Mouse (Mus musculus) CH12.LX (cell line): ENCODE results near the gene St7l. TPM values are rescaled to one million over a fixed set of nuclear protein-coding genes. Genes with fewer than 3 reads are reported as not detected.
A peak's percentile ranks its signal among the peaks of the same experiment; 100 is the strongest.
"Not testable (repeated sequence)": the region's sequence is repeated elsewhere in the genome, so short reads cannot be mapped to it uniquely, and the experiment has no call there.

ENCODE experiments used
- DNase-seq: peaks from one replicate; pipeline ENCODE4 v3.0.0-alpha.2; 2013; ENCODE audit errors: extremely low read depth
- H3K27ac ChIP-seq: 2 replicates; pipeline ENCODE4 v1.5.1; 2012; ENCODE audit warnings: low read depth, mild to moderate bottlenecking, control low read depth, moderate library complexity; ENCODE audit not compliant: insufficient read depth
- H3K27me3 ChIP-seq: replicated peaks from 2 replicates; pipeline ENCODE3; 2012; ENCODE audit warnings: inconsistent platforms
- H3K36me3 ChIP-seq, 2 experiments: replicated peaks in 1 of 2; 2 replicates each; pipeline versions ENCODE3 to v1.6.1; 2012; ENCODE audit warnings: inconsistent platforms in 1 of 2, low read length in 1 of 2, mild to moderate bottlenecking in 1 of 2, mixed read lengths in 1 of 2, moderate library complexity in 1 of 2; ENCODE audit not compliant: control insufficient read depth in 1 of 2, insufficient read depth in 1 of 2
- H3K4me1 ChIP-seq, 2 experiments: 2 replicates each; pipeline ENCODE4 v1.6.1; 2012; ENCODE audit warnings: inconsistent platforms in 1 of 2, moderate library complexity in 1 of 2; ENCODE audit not compliant: insufficient read depth in 2 of 2, control insufficient read depth in 1 of 2
- H3K4me2 ChIP-seq: 2 replicates; pipeline ENCODE4 v1.6.1; 2012; ENCODE audit warnings: low read depth, mild to moderate bottlenecking, control low read depth; ENCODE audit not compliant: poor library complexity, insufficient read depth, severe bottlenecking
- H3K4me3 ChIP-seq, 3 experiments: fragments of 150-350 bp in 1 of 3; sonication (generic) in 1 of 3; replicated peaks in 1 of 3; 2 replicates each; pipeline versions ENCODE3 to v1.5.1; 2011 to 2012; ENCODE audit warnings: low read depth in 2 of 3, low read length in 2 of 3, mild to moderate bottlenecking in 2 of 3, moderate library complexity in 2 of 3, control low read depth in 1 of 3, improper control_type of control experiment in 1 of 3, inconsistent platforms in 1 of 3, mixed read lengths in 1 of 3; ENCODE audit not compliant: poor library complexity in 1 of 3
- H3K79me2 ChIP-seq: replicated peaks from 2 replicates; pipeline ENCODE4 v1.6.1; 2012; ENCODE audit warnings: mild to moderate bottlenecking, moderate library complexity; ENCODE audit not compliant: control insufficient read depth, poor library complexity, insufficient read depth, severe bottlenecking; ENCODE audit errors: extremely low read depth
- H3K9ac ChIP-seq: 2 replicates; pipeline ENCODE4 v1.6.1; 2012; ENCODE audit warnings: low read depth, mild to moderate bottlenecking, control low read depth, moderate library complexity; ENCODE audit not compliant: insufficient read depth
- H3K9me3 ChIP-seq: replicated peaks from 2 replicates; pipeline ENCODE3; 2012; ENCODE audit warnings: low read length, inconsistent platforms, mixed read lengths
- CHD1 ChIP-seq: IDR thresholded peaks from 2 replicates; pipeline ENCODE4 v1.6.1; 2012; ENCODE audit warnings: low read depth, low read length, improper control_type of control experiment, inconsistent platforms
- CTCF ChIP-seq, 2 experiments: IDR thresholded peaks in 1 of 2; conservative IDR thresholded peaks in 1 of 2; 2 replicates each; pipeline ENCODE4 v1.5.1; 2011 to 2012; ENCODE audit warnings: low read depth in 2 of 2, low read length in 2 of 2, improper control_type of control experiment in 1 of 2, inconsistent platforms in 1 of 2, mild to moderate bottlenecking in 1 of 2, moderate library complexity in 1 of 2
- JUN ChIP-seq: IDR thresholded peaks from 2 replicates; pipeline ENCODE4 v1.6.1; 2011; ENCODE audit warnings: low read depth, mild to moderate bottlenecking, low read length, improper control_type of control experiment, moderate library complexity; ENCODE audit not compliant: insufficient read depth
- MAFK ChIP-seq: IDR thresholded peaks from 2 replicates; pipeline ENCODE4 v1.6.1; 2011; ENCODE audit warnings: low read length, improper control_type of control experiment; ENCODE audit not compliant: insufficient replicate concordance
- MAZ ChIP-seq: IDR thresholded peaks from 2 replicates; pipeline ENCODE4 v1.6.1; 2012; ENCODE audit warnings: low read depth, mild to moderate bottlenecking, inconsistent platforms, low read length, improper control_type of control experiment, moderate library complexity
- MXI1 ChIP-seq: IDR thresholded peaks from 2 replicates; pipeline ENCODE4 v1.6.1; 2011; ENCODE audit warnings: mild to moderate bottlenecking, low read depth, low read length, improper control_type of control experiment
- MYC ChIP-seq: IDR thresholded peaks from 2 replicates; pipeline ENCODE4 v1.6.1; 2011; ENCODE audit warnings: low read depth, mild to moderate bottlenecking, improper control_type of control experiment, low read length
- NELFE ChIP-seq: IDR thresholded peaks from 2 replicates; pipeline ENCODE4 v1.6.1; 2011; ENCODE audit warnings: low read depth, low read length, improper control_type of control experiment
- NRF1 ChIP-seq: IDR thresholded peaks from 2 replicates; pipeline ENCODE4 v1.6.1; 2014; ENCODE audit warnings: low read depth, mild to moderate bottlenecking, inconsistent platforms, low read length, improper control_type of control experiment, moderate library complexity
- POLR2A ChIP-seq: IDR thresholded peaks from 2 replicates; pipeline ENCODE4 v1.6.1; 2011; ENCODE audit warnings: low read depth, mild to moderate bottlenecking, improper control_type of control experiment, low read length
- RCOR1 ChIP-seq: conservative IDR thresholded peaks from 2 replicates; pipeline ENCODE4 v1.6.1; 2012; ENCODE audit warnings: low read depth, mild to moderate bottlenecking, inconsistent platforms, low read length, improper control_type of control experiment
- SIN3A ChIP-seq: IDR thresholded peaks from 2 replicates; pipeline ENCODE4 v1.6.1; 2012; ENCODE audit warnings: low read length, improper control_type of control experiment, inconsistent platforms
- TCF12 ChIP-seq: IDR thresholded peaks from 2 replicates; pipeline ENCODE4 v1.6.1; 2014; ENCODE audit warnings: low read depth, mild to moderate bottlenecking, inconsistent platforms, low read length, improper control_type of control experiment
- USF2 ChIP-seq: conservative IDR thresholded peaks from 2 replicates; pipeline ENCODE4 v1.6.1; 2011; ENCODE audit warnings: low read depth, low read length, improper control_type of control experiment
- ZC3H11A ChIP-seq: IDR thresholded peaks from 2 replicates; pipeline ENCODE4 v1.6.1; 2012; ENCODE audit warnings: low read depth, mild to moderate bottlenecking, inconsistent platforms, low read length, improper control_type of control experiment
- ZKSCAN1 ChIP-seq: IDR thresholded peaks from 2 replicates; pipeline ENCODE4 v1.6.1; 2012; ENCODE audit warnings: low read depth, inconsistent platforms, low read length, improper control_type of control experiment, borderline replicate concordance
- ZMIZ1 ChIP-seq: IDR thresholded peaks from 2 replicates; pipeline ENCODE4 v1.6.1; 2012; ENCODE audit warnings: low read depth, mild to moderate bottlenecking, inconsistent platforms, low read length, improper control_type of control experiment
- ZNF384 ChIP-seq: IDR thresholded peaks from 2 replicates; pipeline ENCODE4 v1.6.1; 2012; ENCODE audit warnings: low read depth, low read length, improper control_type of control experiment, inconsistent platforms
- dilution Hi-C: fragments of 300-500 bp; cut with MboI; formaldehyde crosslinking; loops from 2 replicates; pipeline ENCODE4 v1.14.3; 2020; ENCODE audit warnings: low sequenced_read_pairs; ENCODE audit not compliant: extremely low pct_unique_long_range_greater_than_20kb, extremely low pct_ligation_motif_present
- in situ Hi-C: fragments of 300-500 bp; cut with MboI; formaldehyde crosslinking; loops from 3 replicates; pipeline ENCODE4 v1.14.3; 2019; ENCODE audit warnings: low sequenced_read_pairs, low pct_ligation_motif_present, low pct_unique_long_range_greater_than_20kb, mixed read lengths
- polyA plus RNA-seq: library from polyadenylated mRNA; unstranded; fragments of >175 nt; gene quantifications from 2 replicates; pipeline ENCODE4 v1.2.1, GENCODE M21; 2012; ENCODE audit warnings: low read depth; ENCODE audit not compliant: insufficient read length
- total RNA-seq, 2 experiments: library from RNA; depleted of rRNA; stranded (reverse); fragments of 300-350 nt in 1 of 2; fragments of >200 nt in 1 of 2; gene quantifications; 2 replicates each; pipeline ENCODE4 v1.2.3; 2012 to 2014

St7l gene
- total and polyA plus RNA-seq, 3 experiments = 8.1 to 14.1 (median 10.4) TPM

DNA sequence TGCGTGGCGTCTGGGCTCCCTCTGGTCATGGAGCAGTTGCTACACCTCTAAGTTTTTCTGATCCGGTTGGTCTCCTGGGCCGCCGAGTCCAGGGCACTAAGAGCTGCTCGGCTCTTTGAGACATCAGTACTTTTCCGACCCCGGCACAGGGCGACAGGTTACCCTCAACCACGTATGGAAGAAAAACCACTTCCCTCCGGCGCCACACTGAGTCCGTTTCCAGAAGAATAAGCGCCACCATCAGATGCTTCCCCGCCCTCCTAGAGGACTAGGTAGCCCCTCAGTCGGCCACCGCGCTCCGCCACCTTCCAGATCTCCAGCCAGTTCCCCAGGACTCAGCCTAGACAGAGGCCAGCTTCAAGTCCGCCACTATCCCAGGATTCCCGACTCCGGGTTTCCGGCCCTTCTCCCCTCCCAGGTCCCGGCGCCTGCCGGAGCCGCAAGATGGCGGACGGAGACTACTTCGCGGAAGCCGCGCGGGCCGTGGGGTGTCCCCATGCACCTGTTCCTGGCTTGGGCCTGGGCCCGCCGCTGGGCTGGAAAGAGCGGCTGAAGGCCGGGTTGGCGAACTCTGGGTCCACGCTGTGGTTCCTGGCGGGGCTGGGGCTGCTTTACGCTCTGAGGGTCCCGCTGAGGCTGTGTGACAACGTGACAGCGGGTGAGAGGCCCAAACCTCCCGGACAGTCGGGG, 991 bp downstream of the St7l start (continued):
- TF ChIP-seq MAZ = no peak
- no peak; the same call in 1 of the 2 replicates for TF ChIP-seq MYC
- TF ChIP-seq MAFK = no peak
- TF ChIP-seq NRF1 = no peak
- 0 out of 2 replicates have a peak, but pooled peaks have one; percentile 6 for TF ChIP-seq ZMIZ1
- TF ChIP-seq CHD1 = peak; percentile 83; the same call in 1 of the 2 replicates
- TF ChIP-seq RCOR1 = no peak
- TF ChIP-seq JUN = no peak
- TF ChIP-seq ZC3H11A = no peak
- no peak for TF ChIP-seq ZKSCAN1
- TF ChIP-seq NELFE = peak; percentile 72
- TF ChIP-seq USF2 = no peak

- no peaks in the 10 kb centered on the region for H3K27me3 ChIP-seq
- peak overlapping the region; percentile 67 to 85 (median 81) for H3K4me3 ChIP-seq
- H3K36me3 ChIP-seq = peaks cover 0 to 11% of the 10 kb centered on the region in 2 experiments
- H3K27ac ChIP-seq = peak overlapping the region; percentile 72
- peak overlapping the region; percentile 90 for H3K9ac ChIP-seq
- peak; percentile 42 for DNase-seq
- H3K9me3 ChIP-seq = no peaks in the 10 kb centered on the region
- H3K4me2 ChIP-seq = peak overlapping the region; percentile 96
- in situ Hi-C loops (no loop called here), dilution Hi-C loops (no loop called here)
- peaks cover 4 to 31% of the 10 kb centered on the region in 2 experiments; a peak in 2 of 4 replicates for H3K4me1 ChIP-seq
- peaks cover 48% of the 10 kb centered on the region for H3K79me2 ChIP-seq
- TF ChIP-seq SIN3A (peak; percentile 63; the same call in 1 of the 2 replicates), TCF12 (0 out of 2 replicates have a peak, but pooled peaks have one; percentile 6), MXI1 (0 out of 2 replicates have a peak, but pooled peaks have one; percentile 1), POLR2A (no peak), MAFK (no peak), MYC (no peak)
- TF ChIP-seq, all 38 proteins: peak for 3
Measured at GRCm38 (mm10) chr3:104865341-104865788, 1.6 kb downstream of the St7l start.

GRCm38 (mm10) chr3:104866674-104867073, 2.9 kb downstream of the St7l start:
- peaks cover 3 to 18% of the 10 kb centered on the region in 2 experiments for H3K36me3 ChIP-seq
- peak; percentile 61 for TF ChIP-seq ZNF384
- peak in 1 of 2 experiments; percentile 31; a peak in 1 of 4 replicates for TF ChIP-seq CTCF (conservative IDR thresholded peaks at IDR 0.05 in 1 of 2, IDR thresholded peaks at IDR 0.05 in 1 of 2; ENCODE audit: low read depth in 2 of 2, low read length in 2 of 2)
- peaks cover 37% of the 10 kb centered on the region for H3K79me2 ChIP-seq
- in situ Hi-C loops, dilution Hi-C loops, H3K27ac ChIP-seq, DNase-seq, H3K9me3 ChIP-seq, H3K27me3 ChIP-seq: not testable (repeated sequence)
- H3K4me1 ChIP-seq = peaks cover 2 to 18% of the 10 kb centered on the region in 2 experiments; a peak in 2 of 4 replicates
- H3K4me3 ChIP-seq = peak overlapping the region in 1 of 3 experiments; percentile 15
- H3K9ac ChIP-seq = peak overlapping the region; percentile 53; the same call in 1 of the 2 replicates
- peak overlapping the region; percentile 84 for H3K4me2 ChIP-seq
